Mouse (Mus musculus) ovary, adult 2 months (tissue): Measurements from ENCODE around the gene 4833423E24Rik. TPM values are rescaled to one million over a fixed set of nuclear protein-coding genes. Genes with fewer than 3 reads are reported as not detected.

Experiments
- polyA plus RNA-seq: library from polyadenylated mRNA; depleted of rRNA; stranded (reverse); fragments of >200 nt; gene quantifications from 2 replicates; pipeline ENCODE4 v1.2.3, GENCODE M21; 2012; rRNA removed

Gene 4833423E24Rik
- 6.7 and 7.1 TPM in 2 replicates for polyA plus RNA-seq

DNA sequence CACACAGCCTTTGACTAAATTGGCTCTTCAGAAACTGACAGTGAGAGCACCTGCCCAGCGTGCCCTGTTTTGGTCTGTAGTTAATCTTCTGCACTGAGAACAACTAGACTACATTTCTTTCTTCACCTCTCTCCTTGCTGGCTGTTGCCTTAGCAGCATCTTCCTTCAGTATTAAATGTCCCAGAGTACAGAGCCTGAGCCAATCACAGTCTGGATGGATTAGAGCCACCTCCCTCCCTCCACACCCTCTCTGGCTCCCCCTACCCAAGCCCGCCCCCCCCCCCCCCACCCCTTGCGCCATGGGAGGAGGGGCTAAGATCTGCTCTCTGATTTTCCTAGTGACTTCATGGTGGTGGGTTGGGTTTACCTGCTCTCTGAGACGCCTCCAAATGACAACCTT is at the start of gene 4833423E24Rik:
Gene 4833423E24Rik, minus strand, starts transcription at position 146 of the 400 bp plus-strand sequence.

DNA sequence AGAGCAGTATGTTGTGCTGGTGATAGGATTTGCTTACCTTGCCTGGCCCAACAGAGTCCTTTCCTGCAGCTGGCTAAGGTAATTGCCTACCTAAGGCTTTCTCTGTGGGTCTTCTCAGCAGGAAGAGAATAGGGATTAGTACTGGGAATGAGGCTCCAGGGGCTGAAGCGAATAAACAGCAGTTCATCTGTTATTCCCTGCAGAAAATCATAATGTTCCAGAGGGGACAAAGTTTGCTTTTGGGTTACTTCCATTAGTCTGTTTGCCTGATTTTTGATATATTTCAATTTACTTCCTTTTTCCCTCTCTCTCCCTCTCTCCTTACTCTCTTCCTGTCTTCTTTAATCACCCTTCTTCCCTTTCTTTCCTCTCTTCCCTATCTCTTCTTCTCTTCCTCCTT is 75.3 kb downstream of the 4833423E24Rik start, which contains the start of gene Olfr995:
Gene Olfr995, minus strand, starts transcription at position 101 of the 400 bp plus-strand sequence.

DNA sequence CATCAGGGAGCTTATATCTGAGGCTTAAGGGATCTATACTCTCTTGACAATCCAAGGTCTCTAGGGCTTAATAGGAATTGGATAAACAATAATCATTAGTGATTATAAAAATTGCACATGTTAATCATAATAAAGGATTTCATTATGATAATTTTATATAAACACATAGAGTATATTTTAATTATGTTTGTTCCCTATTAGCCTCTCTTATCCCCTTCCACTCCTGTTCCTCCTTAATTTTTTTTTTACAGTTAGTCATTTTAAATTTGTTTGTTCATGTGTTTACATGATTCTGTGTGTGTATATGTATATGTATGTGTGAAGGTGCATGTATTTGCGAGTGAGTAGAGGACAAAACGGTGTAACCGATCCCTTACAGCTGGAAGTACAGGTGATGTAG is 82.5 kb downstream of the 4833423E24Rik start, which contains the start of gene Olfr994:
Gene Olfr994, minus strand, starts transcription at position 101 of the 400 bp plus-strand sequence.

Other genes with a start within 250 kb of the 4833423E24Rik start
- gene Olfr987, start 179.7 kb downstream of the 4833423E24Rik start, polyA plus RNA-seq, result not detected in 2 replicates
- gene Olfr988, start 155.8 kb downstream of the 4833423E24Rik start, polyA plus RNA-seq, result not detected in 2 replicates
- gene Olfr992, start 109.6 kb downstream of the 4833423E24Rik start, polyA plus RNA-seq, result not detected in 2 replicates
- gene Olfr993, start 104.1 kb downstream of the 4833423E24Rik start, polyA plus RNA-seq, result not detected in 2 replicates
- not detected in 2 replicates for gene Olfr994, start 82.6 kb downstream of the 4833423E24Rik start, polyA plus RNA-seq
- not detected in 2 replicates for gene Olfr995, start 75.4 kb downstream of the 4833423E24Rik start, polyA plus RNA-seq
- gene Olfr996, start 60.2 kb upstream of the 4833423E24Rik start, polyA plus RNA-seq, result not detected in 2 replicates
- gene Olfr998, start 69.9 kb upstream of the 4833423E24Rik start, polyA plus RNA-seq, result not detected in 2 replicates
- gene Olfr1000, start 92.9 kb upstream of the 4833423E24Rik start, polyA plus RNA-seq, result not detected in 2 replicates
- gene Olfr1002, start 131.7 kb upstream of the 4833423E24Rik start, polyA plus RNA-seq, result not detected in 2 replicates
- not detected in 2 replicates for gene Olfr154, start 145.4 kb upstream of the 4833423E24Rik start, polyA plus RNA-seq
- gene Olfr1006, start 159.7 kb upstream of the 4833423E24Rik start, polyA plus RNA-seq, result not detected in 2 replicates
- gene Olfr1008, start 170.4 kb upstream of the 4833423E24Rik start, polyA plus RNA-seq, result not detected in 2 replicates
- not detected in 2 replicates for gene Olfr1009, start 196.4 kb upstream of the 4833423E24Rik start, polyA plus RNA-seq
- not detected in 2 replicates for gene Olfr1012, start 243.7 kb upstream of the 4833423E24Rik start, polyA plus RNA-seq
- gene Olfr1013, start 248.1 kb upstream of the 4833423E24Rik start, polyA plus RNA-seq, result not detected in 2 replicates